Mouse (Mus musculus) 416B (cell line): ENCODE data around the gene Ica1.

Source experiments
- DNase-seq: peaks from one replicate; pipeline ENCODE4 v3.0.0; 2011; ENCODE audit warnings: low read depth

Ica1 gene

DNA sequence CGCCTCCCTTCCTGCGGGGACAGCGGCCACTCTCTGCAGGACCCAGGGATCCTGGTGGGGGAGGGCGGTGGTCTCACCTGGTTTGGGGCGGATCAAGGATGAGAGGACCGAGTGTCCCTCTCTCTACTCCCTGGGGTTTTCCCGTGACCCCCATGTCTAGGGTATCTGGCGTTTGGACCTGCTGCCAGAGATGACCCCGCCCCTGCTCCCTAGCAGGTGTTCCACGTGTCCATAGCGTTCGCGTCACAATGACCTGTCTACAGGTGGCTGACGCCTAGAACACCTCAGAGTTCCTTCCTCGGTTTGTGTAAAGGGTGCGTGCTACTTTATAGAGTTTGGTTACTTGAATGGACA, at the start of gene Ica1:
Ica1 (minus strand) TSS at position 193 of the 354 bp plus-strand sequence.
- DNase-seq, result peak; percentile 26

GRCm38 (mm10) chr6:8819866-8820265, 41.6 kb upstream of the Ica1 start:
- no peak for DNase-seq

DNA sequence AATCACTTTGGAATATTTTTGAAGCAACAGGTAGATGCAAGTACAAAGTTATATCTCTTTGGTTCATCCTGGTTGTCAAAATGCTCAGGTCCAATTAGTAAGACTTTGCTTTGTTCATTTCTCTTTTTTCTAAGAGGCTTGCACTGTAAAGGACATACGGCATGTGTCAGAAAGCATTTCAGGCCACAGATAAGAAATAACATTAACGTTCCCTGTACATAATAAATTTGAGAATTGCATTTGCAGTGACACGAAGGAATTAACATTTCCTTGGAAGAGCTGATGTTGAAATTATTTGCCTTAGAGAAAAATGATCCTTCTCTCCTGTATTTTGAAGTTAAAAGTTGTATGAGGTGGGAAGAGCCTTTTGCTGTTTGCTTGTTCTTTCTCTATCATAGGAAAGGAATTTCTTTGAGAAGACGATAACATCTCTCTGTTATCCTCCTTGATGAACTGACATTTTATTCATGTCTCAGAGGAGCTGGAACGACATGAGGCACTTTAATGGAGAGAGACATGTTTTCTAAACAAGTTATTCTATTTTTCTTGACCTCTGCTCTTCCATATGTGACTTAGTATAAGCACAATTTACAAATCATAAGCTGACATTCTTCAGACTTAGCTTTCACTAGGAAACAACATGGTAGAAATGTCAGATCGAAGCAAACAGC, 36.2 kb upstream of the Ica1 start:
- DNase-seq, result no peak

GRCm38 (mm10) chr6:8802561-8803150, 24.4 kb upstream of the Ica1 start:
- DNase-seq, result peak; percentile 56

- DNase-seq, result no peak
These were observed 14.1 kb upstream of the Ica1 start for GRCm38 (mm10) chr6:8792385-8792784.

DNA sequence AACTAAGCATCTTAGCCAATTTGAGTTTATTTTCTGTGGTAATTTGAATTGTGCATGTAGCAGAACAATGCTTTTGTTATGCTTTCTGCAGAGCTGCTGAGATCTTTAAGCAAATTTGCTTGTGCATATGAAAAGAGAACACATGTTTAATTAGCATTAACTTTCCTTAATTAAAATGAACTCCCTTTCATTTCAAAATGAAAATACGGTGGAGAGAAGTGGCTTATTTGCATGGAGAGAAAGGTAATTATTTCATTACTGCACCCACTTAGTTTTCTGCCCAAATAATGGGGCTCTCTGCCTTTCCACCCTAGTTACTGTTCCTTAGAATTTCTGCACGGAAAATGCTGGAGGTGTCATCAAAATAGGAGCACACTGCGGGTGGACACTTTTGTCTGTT, 13.5 kb upstream of the Ica1 start:
- no peak for DNase-seq

- no peak for DNase-seq
These were observed 2.3 kb upstream of the Ica1 start for GRCm38 (mm10) chr6:8780618-8781017.

DNA sequence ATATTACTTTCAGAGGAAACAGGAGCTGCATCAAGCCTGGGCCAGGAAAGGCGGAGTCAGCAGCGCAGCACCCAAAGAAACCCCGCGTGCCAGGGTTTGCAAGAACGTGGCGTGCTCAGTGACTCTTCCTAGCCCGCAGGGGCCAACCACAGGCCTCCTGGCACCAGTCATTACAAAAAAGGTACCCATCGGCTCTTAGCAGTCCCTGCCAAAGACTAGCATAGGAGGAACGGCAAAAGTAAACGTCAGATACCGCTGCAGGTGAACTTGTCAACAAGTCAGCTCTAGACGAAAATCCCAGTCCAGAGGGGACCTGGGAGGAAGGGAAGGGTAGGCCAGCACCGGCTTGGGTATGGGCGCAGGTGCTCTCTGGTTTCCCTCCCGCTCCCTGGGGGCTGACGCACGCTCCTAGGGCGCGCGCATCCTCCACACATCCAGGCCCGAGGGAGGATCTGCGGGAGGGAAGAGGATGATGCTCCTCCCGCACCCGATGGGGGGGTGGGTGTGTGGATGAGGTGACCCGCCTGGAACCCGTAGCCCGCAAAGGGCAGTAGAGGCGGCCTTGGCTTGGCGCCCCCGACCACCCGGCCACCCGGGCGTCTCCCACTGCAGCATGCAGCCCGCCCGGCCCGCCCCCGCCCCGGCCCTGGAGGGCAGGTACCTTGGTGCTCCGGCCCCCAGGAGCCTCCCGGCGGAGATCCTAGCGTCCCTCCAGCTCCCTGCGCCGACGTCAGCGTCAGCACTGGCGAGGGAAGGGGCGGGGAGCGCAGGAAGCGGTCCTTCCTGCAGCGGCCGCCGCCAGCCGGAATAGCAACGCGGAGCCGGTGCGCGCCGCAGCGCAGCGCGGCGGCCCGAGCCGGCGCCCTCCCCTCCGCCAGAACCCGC, 635 bp downstream of the Ica1 start:
- DNase-seq, result peak; percentile 74

DNA sequence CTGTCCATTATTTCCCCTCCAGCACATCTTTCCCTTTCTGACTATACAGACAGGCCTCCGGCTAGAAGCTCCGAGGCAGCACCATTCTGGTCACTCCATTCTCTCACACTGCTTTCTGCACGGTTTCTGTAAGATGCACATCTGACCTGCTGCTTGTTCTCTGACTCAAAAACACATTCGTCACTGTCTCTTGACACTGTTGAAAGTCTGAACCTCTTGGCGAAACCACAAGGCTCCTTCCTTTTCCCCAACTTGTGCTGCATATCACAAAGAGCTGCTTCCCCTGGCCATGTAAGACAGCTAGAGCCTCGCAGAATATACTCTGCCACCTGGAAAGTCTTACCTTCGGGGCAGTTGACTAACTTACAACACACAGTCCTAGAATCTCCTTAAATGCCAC, 6.7 kb downstream of the Ica1 start:
- peak; percentile 72 for DNase-seq

DNA sequence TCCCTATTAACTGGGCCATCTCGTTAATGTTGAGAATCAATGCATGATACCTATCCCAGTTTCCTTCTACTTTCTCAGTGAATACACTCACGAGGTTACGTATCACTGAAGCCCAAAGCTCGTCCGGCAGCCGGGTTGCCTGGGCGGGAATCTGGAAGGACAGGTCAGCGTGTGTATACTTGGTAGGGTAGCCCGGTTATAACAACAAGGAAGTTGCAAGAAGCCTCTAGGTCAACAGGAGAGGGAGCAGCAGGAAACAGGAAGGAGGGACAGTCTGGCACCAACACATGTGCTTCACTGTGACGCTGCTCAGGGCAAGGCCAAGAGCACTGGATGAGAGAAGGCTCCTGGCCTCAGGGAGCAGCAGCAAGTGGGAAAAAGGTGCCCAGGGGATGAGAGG, 7.9 kb downstream of the Ica1 start:
- peak; percentile 36 for DNase-seq

DNA sequence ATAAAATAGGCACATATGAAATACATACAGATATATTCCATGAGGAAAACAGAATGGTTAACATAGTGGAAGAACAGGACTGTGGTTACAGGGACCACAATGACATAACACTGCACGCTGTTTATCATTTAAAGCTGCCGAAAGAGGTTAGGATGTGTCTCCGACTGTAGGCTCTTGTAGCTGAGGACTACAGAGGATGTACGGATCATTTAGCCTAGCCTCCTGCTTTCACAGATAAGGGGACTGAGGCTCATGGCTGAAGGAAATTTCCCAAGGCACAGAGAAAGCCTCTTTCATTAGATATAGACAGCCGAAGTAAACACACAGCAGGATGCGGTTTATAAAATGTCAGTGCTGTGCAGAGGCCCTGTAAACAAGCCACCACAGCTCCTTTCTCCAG, 8.5 kb downstream of the Ica1 start:
- DNase-seq, result no peak

GRCm38 (mm10) chr6:8766652-8767051, 11.6 kb downstream of the Ica1 start:
- no peak for DNase-seq

- DNase-seq, result no peak
These were observed 12.5 kb downstream of the Ica1 start for GRCm38 (mm10) chr6:8765801-8766200.

DNA sequence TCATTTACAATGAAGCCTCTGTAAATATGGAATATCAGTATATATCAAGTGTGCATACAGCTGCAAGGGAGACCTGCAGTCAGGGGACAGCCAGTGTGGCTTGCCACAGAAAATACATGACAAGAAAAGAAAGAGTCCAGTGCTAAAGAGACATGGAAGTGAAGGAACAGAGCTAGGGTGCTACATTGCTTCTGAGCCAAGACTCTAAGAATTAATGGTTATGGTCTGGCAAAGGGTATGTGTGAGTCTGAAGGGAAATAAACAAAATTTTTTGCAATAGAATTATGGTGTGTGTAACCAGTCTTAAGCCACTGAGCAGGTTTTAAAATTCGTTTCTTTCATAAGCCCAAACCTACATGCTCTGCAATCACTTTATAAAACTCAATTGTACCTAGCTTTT, 13.2 kb downstream of the Ica1 start:
- DNase-seq, result no peak

DNA sequence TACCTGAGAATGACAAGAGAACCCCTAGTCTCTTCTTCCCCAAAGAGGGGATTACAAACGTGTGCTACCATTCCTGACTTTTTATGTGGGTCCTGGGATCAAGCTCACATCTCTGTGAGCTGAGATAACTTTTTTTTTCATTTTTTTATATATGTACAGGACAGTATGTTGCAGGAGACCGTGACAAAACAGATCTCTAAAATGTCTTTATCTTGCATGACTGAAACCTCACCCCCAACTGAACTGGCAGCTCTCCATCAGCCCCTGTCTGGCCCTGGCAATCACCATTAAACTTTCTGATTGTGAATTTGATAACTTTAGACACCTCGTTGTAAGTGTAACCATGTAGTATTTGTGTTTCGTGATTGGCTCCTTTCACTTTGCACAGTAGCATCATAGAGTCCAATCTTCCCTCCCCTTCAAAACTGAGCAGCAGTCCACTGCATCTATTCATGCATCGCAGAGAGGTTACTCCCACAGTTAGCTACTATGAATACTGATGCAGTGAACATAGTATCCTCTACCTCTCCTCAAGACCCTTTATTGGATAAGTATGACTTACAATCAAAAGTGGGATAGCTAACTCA, 17.5 kb downstream of the Ica1 start:
- no peak for DNase-seq

DNA sequence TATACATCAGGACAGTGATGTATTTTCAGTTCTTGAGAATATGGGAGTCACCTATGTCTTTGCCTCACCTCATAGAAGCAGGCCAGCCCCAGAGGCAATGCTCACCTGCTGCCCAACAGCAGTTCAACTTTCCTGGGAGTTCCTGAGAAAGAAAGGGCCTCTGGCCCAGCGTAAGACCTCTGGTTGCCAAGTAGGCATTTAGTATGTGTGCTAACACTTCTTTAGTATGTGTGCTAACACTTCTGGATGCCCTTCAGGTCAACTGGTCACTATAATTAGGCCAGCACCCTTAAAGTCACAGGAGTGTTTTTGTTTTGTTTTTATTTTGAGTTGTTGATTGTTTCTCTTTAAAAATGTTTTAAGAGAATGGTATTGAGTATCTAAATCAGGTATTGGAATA, 18.4 kb downstream of the Ica1 start:
- DNase-seq, result no peak

GRCm38 (mm10) chr6:8755760-8756276, 22.5 kb downstream of the Ica1 start:
- no peak for DNase-seq

DNA sequence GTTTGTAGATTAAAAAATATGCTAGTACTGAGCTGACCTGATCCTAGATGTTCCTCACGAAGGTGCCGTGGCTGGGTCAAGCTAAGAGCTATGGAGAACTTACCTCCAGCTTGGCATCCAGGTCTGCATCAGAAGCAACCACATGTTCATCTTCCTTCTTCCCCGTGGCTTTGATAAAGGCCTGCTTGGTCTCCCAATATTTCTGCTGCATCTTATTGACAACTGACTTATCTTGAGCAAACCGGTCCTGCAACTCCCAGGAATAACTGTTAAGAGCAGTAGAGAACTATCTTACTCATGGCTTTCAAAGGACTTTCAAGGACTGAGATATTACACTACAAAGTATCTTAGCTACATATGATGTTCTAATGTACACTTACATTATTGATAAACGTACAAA, 23.8 kb downstream of the Ica1 start:
- no peak for DNase-seq

DNA sequence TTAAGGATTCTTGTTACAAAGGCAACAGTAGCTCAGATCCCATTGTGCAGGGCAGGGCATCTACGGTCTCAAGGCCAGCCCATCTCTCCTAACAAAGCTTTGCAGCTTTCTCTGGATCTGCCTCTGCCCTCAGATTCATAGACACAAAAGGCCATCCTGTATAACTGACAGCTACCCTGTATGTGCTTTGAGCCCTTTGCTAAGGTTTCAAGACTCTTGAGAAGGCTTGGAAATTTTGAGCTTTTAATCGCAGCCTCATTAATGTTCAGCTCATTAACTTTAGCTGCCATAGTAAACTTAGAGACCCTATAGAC, 24.6 kb downstream of the Ica1 start:
- DNase-seq, result no peak

DNA sequence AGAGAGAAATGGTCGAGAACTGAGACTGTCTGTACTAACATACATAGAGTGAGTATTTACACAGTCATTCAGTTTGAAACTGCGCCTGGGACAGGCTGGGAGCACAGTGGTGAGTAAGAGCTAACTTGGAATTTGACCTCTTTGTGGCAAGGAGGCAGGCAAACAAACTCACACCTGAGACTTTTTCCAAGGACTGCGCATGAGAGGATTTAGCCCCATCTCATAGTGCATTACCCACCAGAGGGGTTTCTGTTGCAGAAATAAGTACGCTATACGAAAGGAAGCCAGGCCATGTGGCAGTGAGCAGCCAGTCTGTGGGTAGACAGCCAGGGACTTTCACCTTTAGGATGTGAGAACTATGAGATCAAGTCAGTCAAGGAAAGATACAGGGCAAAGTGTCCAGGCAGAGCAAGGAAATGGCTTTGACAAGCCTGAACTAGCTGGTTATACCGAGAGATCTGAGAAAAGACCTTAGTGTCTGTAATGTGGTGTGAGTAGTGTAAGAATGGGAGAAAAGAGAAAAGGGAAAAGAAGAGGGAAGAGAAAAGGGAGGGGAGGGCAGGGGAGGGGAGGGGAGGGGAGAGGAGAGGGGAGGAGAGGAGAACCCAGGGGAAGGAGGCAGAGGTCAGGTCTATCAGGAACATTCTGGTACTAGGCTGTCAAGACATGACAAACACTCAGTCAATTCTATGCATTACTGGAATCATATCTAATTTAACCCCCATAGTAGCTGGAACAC, 25.1 kb downstream of the Ica1 start:
- DNase-seq, result no peak

GRCm38 (mm10) chr6:8744886-8745285, 33.4 kb downstream of the Ica1 start:
- DNase-seq, result no peak

- no peak for DNase-seq
These were observed 34.0 kb downstream of the Ica1 start for GRCm38 (mm10) chr6:8744273-8744785.
